Mouse (Mus musculus) neural tube, embryonic 14.5 days (tissue): ENCODE results near the gene Abcb8. TPM values are rescaled to one million over a fixed set of nuclear protein-coding genes. Genes with fewer than 3 reads are reported as not detected.
A peak's percentile ranks its signal among the peaks of the same experiment; 100 is the strongest.

ENCODE experiments used
- ATAC-seq: fragments of 200-750 bp; cut with Nextera tagmentation; 2 replicates; pipeline ENCODE4 v1.8.0; 2017; ENCODE audit warnings: low read depth, mild to moderate bottlenecking, moderate TSS enrichment, moderate library complexity
- H3K27ac ChIP-seq: fragments of 300-500 bp; sonication (generic); 2 replicates; pipeline ENCODE4 v1.5.1; 2014; ENCODE audit warnings: low read depth, mild to moderate bottlenecking, control low read depth, low read length, moderate library complexity, mixed read lengths
- H3K27me3 ChIP-seq: fragments of 300-500 bp; sonication (generic); 2 replicates; pipeline ENCODE4 v1.6.1; 2014; ENCODE audit warnings: low read length; ENCODE audit not compliant: control insufficient read depth, insufficient read depth
- H3K36me3 ChIP-seq: fragments of 300-500 bp; sonication (generic); 2 replicates; pipeline ENCODE4 v1.6.1; 2014; ENCODE audit warnings: low read length, mixed read lengths; ENCODE audit not compliant: control insufficient read depth, insufficient read depth
- H3K4me1 ChIP-seq: fragments of 300-500 bp; sonication (generic); 2 replicates; pipeline ENCODE4 v1.6.1; 2014; ENCODE audit warnings: low read length; ENCODE audit not compliant: control insufficient read depth, insufficient read depth
- H3K4me2 ChIP-seq: fragments of 300-500 bp; sonication (generic); 2 replicates; pipeline ENCODE4 v1.6.1; 2014; ENCODE audit warnings: mild to moderate bottlenecking, low read depth, low read length, control low read depth
- H3K4me3 ChIP-seq: fragments of 300-500 bp; sonication (generic); 2 replicates; pipeline ENCODE4 v1.5.1; 2014; ENCODE audit warnings: low read depth, low read length, control low read depth, mixed read lengths
- H3K9ac ChIP-seq: fragments of 300-500 bp; sonication (generic); replicated peaks from 2 replicates; pipeline ENCODE4 v1.6.1; 2014; ENCODE audit warnings: low read depth, mild to moderate bottlenecking, control low read depth, low read length, mixed read lengths
- H3K9me3 ChIP-seq: fragments of 300-500 bp; sonication (generic); 2 replicates; pipeline ENCODE4 v1.6.1; 2016; ENCODE audit warnings: low read length; ENCODE audit not compliant: control insufficient read depth
- WGBS: fragments of 180-500 bp; shearing (Covaris S2); extraction: QIAGEN DNeasy Blood & Tissue Kit; methylation state at CpG from one replicate; pipeline ENCODE4 v1.1.7; 2014; 5-methylcytosine and 5-hydroxymethylcytosine counted together
- polyA plus RNA-seq: library from polyadenylated mRNA; unstranded; fragments of >200 nt; fragmentation: Nextera tagmentation; extraction: Ambion mirVana; gene quantifications from 2 replicates; pipeline ENCODE4 v1.2.1, GENCODE M21; 2014

Gene Abcb8
- polyA plus RNA-seq, 1 experiment from 2014 or later, result 47.2 TPM

DNA sequence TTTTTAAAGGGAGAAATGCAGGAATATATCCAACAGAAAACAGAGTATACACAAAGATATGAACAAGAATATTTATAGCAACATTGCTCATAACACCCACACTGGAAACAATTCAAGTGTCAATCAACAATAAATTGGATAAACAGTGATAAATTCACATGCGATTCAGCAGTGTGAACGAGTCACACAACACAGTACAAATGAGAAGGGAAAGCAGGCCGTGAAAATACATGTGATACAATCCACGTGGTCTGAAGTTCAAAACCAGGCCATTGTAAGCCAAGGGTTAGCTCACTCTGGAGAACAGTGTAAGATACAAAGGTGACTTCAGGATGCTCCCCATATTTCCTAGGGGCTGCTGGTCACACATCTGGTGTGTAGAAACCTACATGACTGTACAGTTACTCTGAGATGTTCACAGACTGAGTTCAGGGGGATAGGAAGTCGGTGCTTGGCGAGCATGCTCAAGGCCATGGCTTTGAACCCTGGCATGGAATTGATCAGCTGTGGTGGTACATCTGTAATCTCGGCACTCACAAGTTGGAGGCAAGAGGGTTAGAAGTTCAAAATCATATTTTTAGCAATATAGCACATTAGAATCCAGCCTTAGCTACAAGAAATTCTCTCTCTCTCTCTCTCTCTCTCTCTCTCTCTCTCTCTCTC lies 18.7 kb upstream of the Abcb8 start:
- Histone ChIP-seq H3K9me3 (no peaks in the 10 kb centered on the region), H3K4me3 (no peak overlapping the region), H3K4me1 (no peaks in the 10 kb centered on the region), H3K27me3 (no peaks in the 10 kb centered on the region), H3K9ac (no peak overlapping the region), H3K4me2 (no peak overlapping the region), H3K27ac (no peak overlapping the region), H3K36me3 (no peaks in the 10 kb centered on the region)
- 89% methylated on average over 7 of the region's 7 CpGs for WGBS
- no peak for ATAC-seq

DNA sequence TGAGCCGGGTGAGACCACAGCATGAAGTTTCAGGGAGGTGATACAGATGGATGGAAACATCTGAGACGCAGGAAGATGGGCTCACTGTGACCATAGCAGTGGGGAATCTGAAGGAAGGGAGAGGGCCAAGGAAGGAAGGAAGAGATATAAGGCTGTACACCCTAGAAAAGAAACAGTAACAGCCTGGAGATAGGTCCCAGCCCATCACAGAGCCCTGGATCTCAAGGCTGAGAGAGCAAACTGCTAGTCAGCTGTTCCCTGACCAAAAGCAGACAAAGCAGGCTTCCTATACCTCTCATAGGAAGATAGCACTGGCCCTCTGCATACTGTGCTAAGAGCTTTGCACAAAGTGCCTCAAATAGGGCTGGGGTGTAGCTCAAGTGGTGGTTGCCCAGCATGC lies 14.8 kb upstream of the Abcb8 start:
- Histone ChIP-seq H3K36me3 (no peaks in the 10 kb centered on the region), H3K4me1 (0 out of 2 replicates have a peak, but pooled peaks cover 6% of the 10 kb centered on the region), H3K27ac (no peak overlapping the region), H3K27me3 (no peaks in the 10 kb centered on the region), H3K4me3 (no peak overlapping the region), H3K9me3 (no peaks in the 10 kb centered on the region), H3K4me2 (no peak overlapping the region), H3K9ac (no peak overlapping the region)
- ATAC-seq, result no peak
- WGBS, result 88% methylated on average over 2 of the region's 2 CpGs

- WGBS, result 85% methylated on average over 4 of the region's 4 CpGs
- no peak overlapping the region for H3K4me3 ChIP-seq
- H3K27me3 ChIP-seq, result no peaks in the 10 kb centered on the region
- no peaks in the 10 kb centered on the region for H3K9me3 ChIP-seq
- no peak overlapping the region for H3K27ac ChIP-seq
- H3K9ac ChIP-seq, result no peak overlapping the region
- no peak for ATAC-seq
- no peaks in the 10 kb centered on the region for H3K36me3 ChIP-seq
- H3K4me2 ChIP-seq, result no peak overlapping the region
- 0 out of 2 replicates have a peak, but pooled peaks cover 6% of the 10 kb centered on the region for H3K4me1 ChIP-seq
Measured at GRCm38 (mm10) chr5:24379501-24379900, 14.0 kb upstream of the Abcb8 start.

DNA sequence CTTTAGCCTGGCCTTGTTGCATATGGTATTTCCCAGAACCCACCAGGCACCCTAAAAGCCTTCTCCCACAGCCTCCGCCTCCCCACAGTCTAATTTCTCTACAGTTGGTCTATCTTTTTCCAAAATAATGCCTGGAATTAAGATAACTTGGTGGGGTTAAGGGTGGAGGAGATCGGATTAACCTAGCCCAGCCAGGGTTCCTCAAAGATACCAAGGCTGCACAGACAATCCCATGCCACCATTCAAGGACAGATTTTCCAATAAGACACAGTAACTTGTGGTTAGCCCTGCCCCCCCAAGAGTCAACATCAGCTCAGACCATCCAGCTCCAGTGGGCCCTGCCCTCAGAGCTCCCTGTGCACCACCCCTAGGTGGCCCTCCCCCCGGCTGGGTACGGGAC lies 13.0 kb upstream of the Abcb8 start:
- no peak overlapping the region for H3K9ac ChIP-seq
- H3K27ac ChIP-seq, result no peak overlapping the region
- no peak overlapping the region for H3K4me3 ChIP-seq
- no peak overlapping the region for H3K4me2 ChIP-seq
- no peak for ATAC-seq
- no peaks in the 10 kb centered on the region for H3K36me3 ChIP-seq
- H3K9me3 ChIP-seq, result no peaks in the 10 kb centered on the region
- H3K4me1 ChIP-seq, result 0 out of 2 replicates have a peak, but pooled peaks cover 6% of the 10 kb centered on the region
- H3K27me3 ChIP-seq, result no peaks in the 10 kb centered on the region
- WGBS, result 93% methylated on average over 4 of the region's 4 CpGs

DNA sequence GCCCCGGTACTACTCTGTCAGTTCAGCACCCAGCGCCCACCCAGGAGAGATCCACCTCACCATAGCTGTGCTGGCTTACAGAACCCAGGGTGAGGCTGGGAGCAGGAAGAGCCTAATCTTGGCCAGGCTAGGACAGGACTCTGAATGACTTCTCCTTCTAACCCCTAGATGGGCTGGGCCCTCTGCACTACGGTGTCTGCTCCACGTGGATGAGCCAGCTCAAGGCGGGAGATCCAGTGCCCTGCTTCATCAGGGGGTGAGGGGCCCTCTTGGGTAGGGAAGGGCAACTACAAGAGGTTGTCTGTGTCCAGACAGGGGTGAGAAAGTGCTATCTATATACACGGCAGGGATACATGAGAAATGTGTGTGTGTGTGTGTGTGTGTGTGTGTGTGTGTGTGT lies 12.0 kb upstream of the Abcb8 start:
- Histone ChIP-seq H3K4me2 (no peak overlapping the region), H3K27me3 (no peaks in the 10 kb centered on the region; the same call in 1 of the 2 replicates), H3K27ac (no peak overlapping the region), H3K4me1 (0 out of 2 replicates have a peak, but pooled peaks cover 6% of the 10 kb centered on the region), H3K9me3 (no peaks in the 10 kb centered on the region), H3K36me3 (no peaks in the 10 kb centered on the region), H3K9ac (no peak overlapping the region), H3K4me3 (no peak overlapping the region)
- no peak for ATAC-seq
- 69% methylated on average over 6 of the region's 6 CpGs for WGBS

GRCm38 (mm10) chr5:24381988-24382387 lies 11.5 kb upstream of the Abcb8 start:
- no peak overlapping the region for H3K4me3 ChIP-seq
- H3K4me1 ChIP-seq, result 0 out of 2 replicates have a peak, but pooled peaks cover 6% of the 10 kb centered on the region
- no peaks in the 10 kb centered on the region for H3K9me3 ChIP-seq
- H3K4me2 ChIP-seq, result no peak overlapping the region
- H3K36me3 ChIP-seq, result no peaks in the 10 kb centered on the region
- ATAC-seq, result no peak
- H3K27ac ChIP-seq, result no peak overlapping the region
- no peak overlapping the region for H3K9ac ChIP-seq
- no peaks in the 10 kb centered on the region; the same call in 1 of the 2 replicates for H3K27me3 ChIP-seq
- WGBS, result 67% methylated on average over 2 of the region's 2 CpGs

- WGBS, result under 1% methylated on average over 34 of the region's 34 CpGs
- ATAC-seq, result peak; percentile 85
- Histone ChIP-seq H3K27me3 (no peaks in the 10 kb centered on the region; the same call in none of the 2 replicates), H3K36me3 (no peaks in the 10 kb centered on the region), H3K9ac (peak overlapping the region; percentile 67), H3K4me1 (peaks cover 18% of the 10 kb centered on the region), H3K4me2 (peak overlapping the region; percentile 65), H3K27ac (peak overlapping the region; percentile 55), H3K4me3 (peak overlapping the region; percentile 33), H3K9me3 (no peaks in the 10 kb centered on the region)
Measured at GRCm38 (mm10) chr5:24383026-24383859, 10.2 kb upstream of the Abcb8 start.

GRCm38 (mm10) chr5:24384407-24384806 lies 9.1 kb upstream of the Abcb8 start:
- peaks cover 20% of the 10 kb centered on the region for H3K4me1 ChIP-seq
- H3K9ac ChIP-seq, result no peak overlapping the region
- no peaks in the 10 kb centered on the region for H3K36me3 ChIP-seq
- H3K27me3 ChIP-seq, result no peaks in the 10 kb centered on the region; the same call in none of the 2 replicates
- 74% methylated on average over 6 of the region's 6 CpGs for whole genome bisulfite sequencing
- no peaks in the 10 kb centered on the region for H3K9me3 ChIP-seq
- H3K4me3 ChIP-seq, result no peak overlapping the region
- no peak for ATAC-seq
- no peak overlapping the region for H3K27ac ChIP-seq
- no peak overlapping the region; the same call in 1 of the 2 replicates for H3K4me2 ChIP-seq

GRCm38 (mm10) chr5:24385374-24385773 lies 8.1 kb upstream of the Abcb8 start:
- WGBS, result 94% methylated on average over 5 of the region's 5 CpGs
- Histone ChIP-seq H3K4me1 (peaks cover 20% of the 10 kb centered on the region), H3K4me2 (no peak overlapping the region), H3K36me3 (no peaks in the 10 kb centered on the region), H3K4me3 (no peak overlapping the region), H3K9ac (no peak overlapping the region), H3K27me3 (no peaks in the 10 kb centered on the region; the same call in none of the 2 replicates), H3K27ac (no peak overlapping the region), H3K9me3 (no peaks in the 10 kb centered on the region)
- no peak for ATAC-seq
